Mouse (Mus musculus) bone marrow macrophage, adult 2 months (primary cell): ENCODE data around the gene Vamp8. TPM values are rescaled to one million over a fixed set of nuclear protein-coding genes. Genes with fewer than 3 reads are reported as not detected.

Experiments used
- H3K27ac ChIP-seq: 2 replicates; pipeline ENCODE4 v1.5.1; 2012; ENCODE audit warnings: low read depth, low read length; ENCODE audit not compliant: insufficient read depth
- H3K4me1 ChIP-seq: 2 replicates; pipeline ENCODE4 v1.6.1; 2012; ENCODE audit warnings: low read length; ENCODE audit not compliant: control insufficient read depth, insufficient read depth
- H3K4me3 ChIP-seq: 2 replicates; pipeline ENCODE4 v1.5.1; 2012; ENCODE audit warnings: mild to moderate bottlenecking, low read length, moderate library complexity; ENCODE audit not compliant: insufficient read depth
- CTCF ChIP-seq: IDR thresholded peaks from 2 replicates; pipeline ENCODE4 v1.5.1; 2012; ENCODE audit warnings: low read depth, mild to moderate bottlenecking, low read length, moderate library complexity
- POLR2A ChIP-seq: IDR thresholded peaks from 2 replicates; pipeline ENCODE4 v1.6.1; 2012; ENCODE audit warnings: mild to moderate bottlenecking, low read depth, low read length, borderline replicate concordance
- polyA plus RNA-seq: library from polyadenylated mRNA; stranded (reverse); fragments of >200 nt; gene quantifications from 2 replicates; pipeline ENCODE4 v1.2.4, GENCODE M21; 2012; ENCODE audit not compliant: missing spikeins, insufficient read depth, insufficient read length

Gene Vamp8
- polyA plus RNA-seq, 1 experiment = 348 TPM

- Histone ChIP-seq H3K4me1 (no peaks in the 10 kb centered on the region), H3K4me3 (no peak overlapping the region), H3K27ac (no peak overlapping the region)
- TF ChIP-seq POLR2A = no peak
- no peak for TF ChIP-seq CTCF
These were observed 35.1 kb upstream of the Vamp8 start for GRCm38 (mm10) chr6:72425646-72426045.

- Histone ChIP-seq H3K27ac (no peak overlapping the region), H3K4me1 (no peaks in the 10 kb centered on the region), H3K4me3 (no peak overlapping the region)
- TF ChIP-seq POLR2A = no peak
- no peak for TF ChIP-seq CTCF
These were observed 30.4 kb upstream of the Vamp8 start for GRCm38 (mm10) chr6:72420901-72421300.

- Histone ChIP-seq H3K4me3 (no peak overlapping the region), H3K27ac (no peak overlapping the region), H3K4me1 (peaks cover 7% of the 10 kb centered on the region; the same call in 1 of the 2 replicates)
- TF ChIP-seq POLR2A (no peak), CTCF (no peak)
These were observed 29.3 kb upstream of the Vamp8 start for GRCm38 (mm10) chr6:72419806-72420205.

- peaks cover 7% of the 10 kb centered on the region; the same call in 1 of the 2 replicates for H3K4me1 ChIP-seq
These were observed 27.8 kb upstream of the Vamp8 start for GRCm38 (mm10) chr6:72418279-72418678.

GRCm38 (mm10) chr6:72415964-72416772 is 25.7 kb upstream of the Vamp8 start:
- Histone ChIP-seq H3K4me1 (peaks cover 7% of the 10 kb centered on the region; the same call in 1 of the 2 replicates), H3K27ac (no peak overlapping the region), H3K4me3 (no peak overlapping the region)
- no peak for TF ChIP-seq CTCF
- no peak for TF ChIP-seq POLR2A

More at GRCm38 (mm10) chr6:72418279-72418678, 27.8 kb upstream of the Vamp8 start:
- Histone ChIP-seq H3K27ac (no peak overlapping the region), H3K4me3 (no peak overlapping the region)
- TF ChIP-seq CTCF (no peak), POLR2A (no peak)

- peaks cover 12% of the 10 kb centered on the region; the same call in 1 of the 2 replicates for H3K4me1 ChIP-seq
- no peak overlapping the region for H3K27ac ChIP-seq
- H3K4me3 ChIP-seq = peak overlapping the region; percentile 87; the same call in 1 of the 2 replicates
- no peak for TF ChIP-seq POLR2A
- no peak for TF ChIP-seq CTCF
These were observed 24.7 kb upstream of the Vamp8 start for GRCm38 (mm10) chr6:72415181-72415580.

- H3K4me3 ChIP-seq = peak within 1 kb of the TSS; percentile 87
- H3K27ac ChIP-seq = peak within 1 kb of the TSS; percentile 45
- TF ChIP-seq POLR2A (no peak), CTCF (no peak)
- H3K4me1 ChIP-seq = peaks cover 12% of the 10 kb centered on the region; the same call in 1 of the 2 replicates
These were observed 23.7 kb upstream of the Vamp8 start, which contains the start of gene Ggcx for GRCm38 (mm10) chr6:72414076-72414756. Gene Ggcx (plus strand): TSS chr6:72414308.

GRCm38 (mm10) chr6:72410518-72410917 is 20.0 kb upstream of the Vamp8 start:
- Histone ChIP-seq H3K4me1 (peaks cover 13% of the 10 kb centered on the region; the same call in 1 of the 2 replicates), H3K4me3 (no peak overlapping the region), H3K27ac (no peak overlapping the region)
- TF ChIP-seq POLR2A (no peak), CTCF (no peak)

- peaks cover 10% of the 10 kb centered on the region; the same call in 1 of the 2 replicates for H3K4me1 ChIP-seq
- TF ChIP-seq POLR2A = no peak
- TF ChIP-seq CTCF = no peak; the same call in 1 of the 2 replicates
- no peak overlapping the region for H3K27ac ChIP-seq
These were observed 19.5 kb upstream of the Vamp8 start for GRCm38 (mm10) chr6:72410003-72410402.

More at GRCm38 (mm10) chr6:72410003-72410402, 19.5 kb upstream of the Vamp8 start:
- no peak overlapping the region for H3K4me3 ChIP-seq
